Mouse (Mus musculus): ENCODE results near the gene Reep3.

- no peak for TF ChIP-seq CTCF (IDR thresholded peaks at IDR 0.05; ENCODE audit: control insufficient read depth, insufficient read depth, insufficient read length)
- no peak for TF ChIP-seq FOSL1 (IDR thresholded peaks at IDR 0.05; ENCODE audit: insufficient read depth, low read length, poor library complexity, severe bottlenecking)
- no peak for TF ChIP-seq MAX (IDR thresholded peaks at IDR 0.05)
- TF ChIP-seq MYOG (IDR thresholded peaks at IDR 0.05; ENCODE audit: control insufficient read depth, extremely low read depth, insufficient read length): no peak
- no peak for TF ChIP-seq USF1 (IDR thresholded peaks at IDR 0.05; ENCODE audit: low read depth)
- TF ChIP-seq CEBPB (IDR thresholded peaks at IDR 0.05; ENCODE audit: low read depth): no peak
- TF ChIP-seq MYOD1 (IDR thresholded peaks at IDR 0.05; ENCODE audit: control insufficient read depth, insufficient read length, low read depth): no peak
Observed at GRCm38 (mm10) chr10:67129531-67129930, 32.8 kb upstream of the Reep3 start.
